Mouse (Mus musculus): Measurements from ENCODE around the gene Cst6. TPM values are rescaled to one million over a fixed set of nuclear protein-coding genes. Genes with fewer than 3 reads are reported as not detected.
"Not testable (repeated sequence)": the region's sequence is repeated elsewhere in the genome, so short reads cannot be mapped to it uniquely, and the experiment has no call there.

Cst6 gene
- polyA plus RNA-seq (2011; ENCODE audit: insufficient read length, low read depth, missing spikeins): 2.6 and 7.3 TPM in 2 replicates

DNA sequence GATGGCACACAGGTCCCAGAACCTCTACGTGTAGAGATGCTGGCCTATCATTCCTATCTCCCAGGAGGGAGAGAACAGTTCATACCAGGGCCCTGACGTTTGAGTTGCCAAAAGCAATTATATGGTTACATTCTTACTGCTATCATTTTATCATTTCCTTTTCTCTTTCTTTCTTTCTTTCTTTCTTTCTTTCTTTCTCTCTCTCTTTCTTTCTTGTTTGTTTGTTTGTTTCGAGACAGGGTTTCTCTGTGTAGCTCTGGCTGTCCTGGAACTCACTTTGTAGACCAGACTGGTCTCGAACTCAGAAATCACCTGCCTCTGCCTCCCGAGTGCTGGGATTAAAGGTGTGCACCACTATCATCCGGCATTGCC, at the start of gene Cst6:
Gene Cst6 (minus strand): TSS at position 73 of the 372 bp plus-strand sequence.
- H3K4me1 ChIP-seq (ENCODE audit: control insufficient read depth, insufficient read depth, low read length): peaks cover 10% of the 10 kb centered on the region
- H3K4me3 ChIP-seq (ENCODE audit: insufficient read depth, low read length); H3K27ac ChIP-seq (ENCODE audit: insufficient read depth, low read length): not testable (repeated sequence)

DNA sequence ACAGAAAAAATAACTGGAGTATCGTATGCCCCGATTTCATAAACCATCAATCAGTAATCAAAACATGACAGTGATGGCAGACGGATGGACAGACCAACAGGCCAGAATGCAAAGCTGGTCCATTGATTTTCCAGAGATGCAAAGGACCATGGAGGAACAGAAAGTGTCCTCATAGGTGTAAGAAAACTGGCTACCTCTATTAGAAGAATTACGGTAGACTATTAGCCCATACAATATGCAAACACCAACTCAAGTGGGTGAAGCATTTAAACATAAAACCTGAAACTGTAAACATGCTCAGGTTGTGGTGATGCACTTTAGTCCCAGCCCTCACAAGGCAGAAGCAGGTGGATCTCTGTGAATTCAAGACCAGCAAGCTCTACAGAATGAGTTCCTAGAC, 46.0 kb upstream of the Cst6 start:
- TF ChIP-seq CTCF (IDR thresholded peaks at IDR 0.05; ENCODE audit: borderline replicate concordance, insufficient read depth, low read length): no peak
- no peak for TF ChIP-seq POLR2A (IDR thresholded peaks at IDR 0.05; ENCODE audit: low read depth, low read length)
- Histone ChIP-seq H3K4me3 (ENCODE audit: insufficient read depth, low read length) (no peak overlapping the region), H3K27ac (ENCODE audit: insufficient read depth, low read length) (no peak overlapping the region), H3K4me1 (ENCODE audit: control insufficient read depth, insufficient read depth, low read length) (no peaks in the 10 kb centered on the region)

DNA sequence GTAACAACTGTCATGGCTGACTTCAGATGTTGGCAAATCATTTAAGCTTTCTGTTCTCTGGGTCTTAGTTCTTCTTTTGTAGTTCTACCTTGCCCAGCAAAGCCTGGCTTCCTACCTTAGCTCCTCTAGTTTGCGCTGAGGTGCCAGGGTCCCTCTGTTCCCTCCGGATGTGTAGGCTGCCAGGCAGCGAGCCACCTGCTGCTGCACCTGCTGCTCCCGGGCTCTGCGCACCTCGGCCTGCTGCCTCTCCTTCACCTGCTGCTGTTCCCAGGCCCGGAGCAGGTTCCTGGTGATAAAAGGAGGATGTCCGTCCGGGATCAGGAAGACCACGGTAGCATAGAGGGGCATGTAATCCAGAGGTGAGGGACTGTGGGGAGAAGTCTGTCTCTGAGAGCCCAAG, 44.8 kb upstream of the Cst6 start:
- H3K27ac ChIP-seq (ENCODE audit: insufficient read depth, low read length): no peak overlapping the region
- no peak for TF ChIP-seq CTCF (IDR thresholded peaks at IDR 0.05; ENCODE audit: borderline replicate concordance, insufficient read depth, low read length)
- no peak for TF ChIP-seq POLR2A (IDR thresholded peaks at IDR 0.05; ENCODE audit: low read depth, low read length)
- H3K4me1 ChIP-seq (ENCODE audit: control insufficient read depth, insufficient read depth, low read length): no peaks in the 10 kb centered on the region
- H3K4me3 ChIP-seq (ENCODE audit: insufficient read depth, low read length): no peak overlapping the region

GRCm38 (mm10) chr19:5392892-5393291, 43.5 kb upstream of the Cst6 start:
- no peaks in the 10 kb centered on the region for H3K4me1 ChIP-seq (ENCODE audit: control insufficient read depth, insufficient read depth, low read length)
- no peak overlapping the region for H3K4me3 ChIP-seq (ENCODE audit: insufficient read depth, low read length)
- no peak overlapping the region for H3K27ac ChIP-seq (ENCODE audit: insufficient read depth, low read length)
- TF ChIP-seq CTCF (IDR thresholded peaks at IDR 0.05; ENCODE audit: borderline replicate concordance, insufficient read depth, low read length) (no peak), POLR2A (IDR thresholded peaks at IDR 0.05; ENCODE audit: low read depth, low read length) (no peak)

DNA sequence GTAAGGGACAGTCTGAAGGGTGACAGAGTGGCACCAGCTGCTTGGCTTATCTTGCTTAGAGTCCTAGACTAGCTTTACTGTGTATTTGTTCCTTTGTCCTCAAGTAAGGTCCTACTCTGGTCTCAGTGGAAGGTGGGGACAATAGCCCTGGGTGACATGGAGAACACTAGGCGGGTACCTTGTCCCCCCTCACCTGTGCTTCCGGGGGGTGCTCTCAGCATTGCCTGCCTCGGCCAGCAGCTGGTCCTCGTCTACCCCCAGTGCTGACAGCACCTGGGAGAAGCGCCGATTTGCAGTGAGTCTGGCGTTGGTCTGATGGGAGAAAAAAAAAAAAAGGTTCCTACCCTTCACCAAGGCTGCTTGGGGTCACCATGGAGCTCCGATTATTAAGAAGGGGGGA, 41.0 kb upstream of the Cst6 start:
- Histone ChIP-seq H3K4me1 (ENCODE audit: control insufficient read depth, insufficient read depth, low read length) (no peaks in the 10 kb centered on the region), H3K4me3 (ENCODE audit: insufficient read depth, low read length) (0 out of 2 replicates have a peak overlapping the region, but pooled peaks have one; percentile 81), H3K27ac (ENCODE audit: insufficient read depth, low read length) (no peak overlapping the region)
- TF ChIP-seq POLR2A (IDR thresholded peaks at IDR 0.05; ENCODE audit: low read depth, low read length) (no peak), CTCF (IDR thresholded peaks at IDR 0.05; ENCODE audit: borderline replicate concordance, insufficient read depth, low read length) (no peak)

- peak overlapping the region; percentile 81 for H3K4me3 ChIP-seq (ENCODE audit: insufficient read depth, low read length)
- H3K27ac ChIP-seq (ENCODE audit: insufficient read depth, low read length): no peak overlapping the region
- peak; percentile 54; the same call in 1 of the 2 replicates for TF ChIP-seq POLR2A (IDR thresholded peaks at IDR 0.05; ENCODE audit: low read depth, low read length)
- no peak for TF ChIP-seq CTCF (IDR thresholded peaks at IDR 0.05; ENCODE audit: borderline replicate concordance, insufficient read depth, low read length)
- no peaks in the 10 kb centered on the region for H3K4me1 ChIP-seq (ENCODE audit: control insufficient read depth, insufficient read depth, low read length)
Observed at GRCm38 (mm10) chr19:5389647-5390046, 40.3 kb upstream of the Cst6 start.

- no peaks in the 10 kb centered on the region for H3K4me1 ChIP-seq (ENCODE audit: control insufficient read depth, insufficient read depth, low read length)
- TF ChIP-seq POLR2A (IDR thresholded peaks at IDR 0.05; ENCODE audit: low read depth, low read length) (peak; percentile 98), CTCF (IDR thresholded peaks at IDR 0.05; ENCODE audit: borderline replicate concordance, insufficient read depth, low read length) (no peak)
- peak within 1 kb of the TSS; percentile 82 for H3K4me3 ChIP-seq (ENCODE audit: insufficient read depth, low read length)
- H3K27ac ChIP-seq (ENCODE audit: insufficient read depth, low read length): peak within 1 kb of the TSS; percentile 53
Observed at GRCm38 (mm10) chr19:5388588-5389242, 39.3 kb upstream of the Cst6 start, which contains the start of gene Sart1. Sart1 (minus strand) TSS chr19:5388703.

- peak overlapping the region; percentile 82 for H3K4me3 ChIP-seq (ENCODE audit: insufficient read depth, low read length)
- H3K4me1 ChIP-seq (ENCODE audit: control insufficient read depth, insufficient read depth, low read length): no peaks in the 10 kb centered on the region
- peak overlapping the region; percentile 36 for H3K27ac ChIP-seq (ENCODE audit: insufficient read depth, low read length)
- TF ChIP-seq POLR2A (IDR thresholded peaks at IDR 0.05; ENCODE audit: low read depth, low read length) (0 out of 2 replicates have a peak, but pooled peaks have one; percentile 3), CTCF (IDR thresholded peaks at IDR 0.05; ENCODE audit: borderline replicate concordance, insufficient read depth, low read length) (no peak)
Observed at GRCm38 (mm10) chr19:5388011-5388441, 38.7 kb upstream of the Cst6 start.

GRCm38 (mm10) chr19:5384715-5385114, 35.3 kb upstream of the Cst6 start:
- no peak overlapping the region for H3K4me3 ChIP-seq (ENCODE audit: insufficient read depth, low read length)
- H3K4me1 ChIP-seq (ENCODE audit: control insufficient read depth, insufficient read depth, low read length): no peaks in the 10 kb centered on the region
- TF ChIP-seq POLR2A (IDR thresholded peaks at IDR 0.05; ENCODE audit: low read depth, low read length): no peak
- TF ChIP-seq CTCF (IDR thresholded peaks at IDR 0.05; ENCODE audit: borderline replicate concordance, insufficient read depth, low read length): no peak
- H3K27ac ChIP-seq (ENCODE audit: insufficient read depth, low read length): no peak overlapping the region

DNA sequence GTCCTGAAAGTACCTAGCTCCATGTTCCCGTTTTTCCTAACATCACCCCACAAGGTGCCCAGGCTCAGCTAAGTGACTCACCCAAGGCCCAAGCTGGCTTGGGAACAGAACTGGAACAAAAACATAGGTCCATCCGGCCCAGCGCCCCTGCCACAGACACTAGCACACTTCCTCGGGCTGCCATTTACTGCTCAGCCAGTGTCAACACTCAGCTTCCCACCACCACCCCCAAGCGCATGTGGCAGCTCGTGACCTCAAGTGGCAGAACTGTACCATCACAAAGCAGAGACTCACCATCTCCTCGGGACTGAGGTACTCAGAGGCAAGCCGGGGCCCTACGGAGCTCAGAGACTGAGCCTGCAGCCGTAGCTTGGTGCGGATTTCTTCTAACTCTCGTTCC, 34.0 kb upstream of the Cst6 start:
- H3K4me3 ChIP-seq (ENCODE audit: insufficient read depth, low read length): no peak overlapping the region
- TF ChIP-seq CTCF (IDR thresholded peaks at IDR 0.05; ENCODE audit: borderline replicate concordance, insufficient read depth, low read length): no peak
- no peak for TF ChIP-seq POLR2A (IDR thresholded peaks at IDR 0.05; ENCODE audit: low read depth, low read length)
- no peaks in the 10 kb centered on the region for H3K4me1 ChIP-seq (ENCODE audit: control insufficient read depth, insufficient read depth, low read length)
- no peak overlapping the region for H3K27ac ChIP-seq (ENCODE audit: insufficient read depth, low read length)
